Mouse (Mus musculus) left cerebral cortex, postnatal 4 days (tissue): ENCODE data around the gene Tff3. TPM values are rescaled to one million over a fixed set of nuclear protein-coding genes. Genes with fewer than 3 reads are reported as not detected.
A peak's percentile ranks its signal among the peaks of the same experiment; 100 is the strongest.

Source experiments
- DNase-seq: peaks from one replicate; pipeline ENCODE4 v3.0.0-alpha.2; 2022
- intact Hi-C: fragments of 180-260 bp; cut with DNase I; formaldehyde crosslinking; loops from one replicate; pipeline ENCODE4 v1.15.1; 2025
- total RNA-seq, 2 experiments: library from RNA; stranded (reverse); gene quantifications; 2 replicates each; pipeline ENCODE4 v1.2.3; 2021

Gene Tff3
- not detected for total RNA-seq

DNA sequence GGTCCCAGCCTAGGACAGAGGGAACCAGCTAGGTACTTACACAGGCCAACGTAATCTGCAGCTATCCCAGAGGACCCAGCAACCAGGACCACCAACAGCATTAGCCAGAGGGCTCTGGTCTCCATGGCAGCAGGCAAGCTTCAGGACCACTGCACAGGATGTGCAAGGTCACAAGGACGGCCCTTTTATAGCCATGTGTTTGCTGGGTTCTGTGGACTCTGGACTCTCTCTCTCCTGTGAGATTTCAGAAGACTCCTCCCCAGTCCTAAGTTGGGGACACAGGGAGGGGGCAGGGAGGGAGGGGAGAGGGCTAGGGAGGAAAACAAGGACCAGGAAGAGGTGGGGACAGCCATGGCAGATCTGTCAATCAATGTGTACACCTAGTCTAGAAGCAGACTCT is at the start of gene Tff3:
Gene Tff3, minus strand, starts transcription at position 195 of the 400 bp plus-strand sequence.
- DNase-seq, result no peak
- intact Hi-C loops, result no loop called here

DNA sequence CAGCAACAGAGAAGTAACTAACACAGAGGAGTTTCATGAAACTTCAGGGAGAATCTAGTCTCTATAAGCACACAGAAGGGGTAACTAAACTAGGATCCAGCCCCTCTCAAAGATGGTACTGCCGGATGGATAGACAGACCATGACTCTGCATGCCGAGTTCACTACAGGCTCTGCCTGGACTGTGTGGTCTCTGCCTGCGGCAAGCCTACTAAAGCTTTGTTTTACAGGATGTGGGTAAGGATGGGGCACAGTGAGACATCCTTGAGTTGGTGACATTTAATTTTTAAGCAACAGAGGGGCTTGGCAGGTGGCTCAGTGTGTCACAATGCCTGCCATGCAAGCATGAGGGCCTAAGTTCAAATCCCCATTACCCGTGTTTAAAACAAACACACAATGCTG is 46.9 kb upstream of the Tff3 start:
- no peak for DNase-seq
- intact Hi-C loops, result no loop called here

DNA sequence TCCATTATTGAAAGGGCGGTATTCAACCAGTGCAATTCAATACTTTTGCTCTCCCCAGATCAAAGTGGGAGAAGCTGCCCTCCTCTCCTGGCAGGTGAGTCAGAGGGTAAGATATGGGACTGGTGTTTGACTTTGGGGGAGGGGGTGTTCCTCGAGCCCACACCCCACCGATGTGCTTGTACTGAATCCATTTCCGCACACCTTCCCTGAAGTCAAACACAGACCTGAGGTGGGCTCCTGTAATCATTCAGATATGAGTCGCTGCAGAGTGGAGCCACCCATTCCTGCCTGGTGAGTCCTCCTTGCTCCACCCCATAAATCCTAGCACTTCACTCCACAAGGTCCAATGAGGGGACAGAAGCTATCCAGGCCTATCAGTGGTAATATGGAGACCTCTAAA is 40.4 kb upstream of the Tff3 start:
- intact Hi-C loops, result no loop called here
- DNase-seq, result no peak

GRCm38 (mm10) chr17:31165127-31165526 is 35.7 kb upstream of the Tff3 start, which contains the start of gene Tff1:
Gene Tff1 (minus strand): TSS chr17:31165277.
- DNase-seq, result no peak
- intact Hi-C loops, result no loop called here

DNA sequence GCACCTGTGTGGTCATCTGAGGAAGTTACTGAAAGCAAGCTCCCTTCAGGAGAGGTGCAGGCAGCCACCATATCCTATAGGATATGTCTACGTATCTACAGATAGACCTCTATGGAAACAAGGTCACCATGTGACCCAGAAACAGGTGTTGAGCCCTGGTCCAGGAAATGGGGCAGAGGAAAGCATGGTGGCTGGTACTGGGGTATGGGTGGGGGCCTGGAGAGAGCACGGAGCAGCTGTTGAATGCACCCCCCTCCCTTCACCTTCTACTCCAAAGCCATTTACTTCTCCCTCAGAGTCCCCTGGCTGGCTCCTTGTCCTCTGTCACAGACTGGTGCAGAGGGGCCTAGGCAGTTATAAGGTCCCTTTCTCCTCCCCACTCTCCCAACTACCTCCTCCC is 34.4 kb upstream of the Tff3 start:
- intact Hi-C loops, result no loop called here

GRCm38 (mm10) chr17:31162607-31163006 is 33.2 kb upstream of the Tff3 start:
- DNase-seq, result no peak
- intact Hi-C loops, result no loop called here

More for the DNA sequence above, 34.4 kb upstream of the Tff3 start:
- no peak for DNase-seq

DNA sequence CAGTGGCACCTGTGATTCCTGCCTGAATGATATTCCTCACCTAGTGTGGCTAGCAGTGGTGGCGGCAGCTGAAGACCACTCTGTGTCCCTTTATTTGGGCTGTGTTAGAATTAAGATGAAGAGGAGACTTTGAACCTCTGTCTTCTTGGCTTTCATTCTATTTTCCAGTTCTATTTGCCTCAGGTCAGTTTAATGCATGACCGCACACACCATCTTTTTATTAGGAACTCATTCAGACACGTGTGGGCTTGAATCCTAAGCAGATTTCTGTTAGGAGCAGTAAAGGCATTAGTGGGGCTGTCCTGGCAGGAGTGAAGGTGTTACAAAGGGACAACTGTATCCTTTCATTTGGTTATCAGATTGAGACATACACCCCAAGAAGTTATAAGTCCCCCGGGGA is 30.8 kb upstream of the Tff3 start:
- no peak for DNase-seq
- intact Hi-C loops, result no loop called here

GRCm38 (mm10) chr17:31157921-31158320 is 28.5 kb upstream of the Tff3 start:
- intact Hi-C loops, result no loop called here
- no peak for DNase-seq

GRCm38 (mm10) chr17:31153785-31154184 is 24.3 kb upstream of the Tff3 start:
- DNase-seq, result no peak
- intact Hi-C loops, result no loop called here

- intact Hi-C loops, result no loop called here
- no peak for DNase-seq
Measured at GRCm38 (mm10) chr17:31152966-31153499, 23.6 kb upstream of the Tff3 start.

GRCm38 (mm10) chr17:31152512-31152911 is 23.1 kb upstream of the Tff3 start:
- no peak for DNase-seq
- intact Hi-C loops, result no loop called here

GRCm38 (mm10) chr17:31145998-31146397 is 16.6 kb upstream of the Tff3 start:
- intact Hi-C loops, result no loop called here
- DNase-seq, result no peak

DNA sequence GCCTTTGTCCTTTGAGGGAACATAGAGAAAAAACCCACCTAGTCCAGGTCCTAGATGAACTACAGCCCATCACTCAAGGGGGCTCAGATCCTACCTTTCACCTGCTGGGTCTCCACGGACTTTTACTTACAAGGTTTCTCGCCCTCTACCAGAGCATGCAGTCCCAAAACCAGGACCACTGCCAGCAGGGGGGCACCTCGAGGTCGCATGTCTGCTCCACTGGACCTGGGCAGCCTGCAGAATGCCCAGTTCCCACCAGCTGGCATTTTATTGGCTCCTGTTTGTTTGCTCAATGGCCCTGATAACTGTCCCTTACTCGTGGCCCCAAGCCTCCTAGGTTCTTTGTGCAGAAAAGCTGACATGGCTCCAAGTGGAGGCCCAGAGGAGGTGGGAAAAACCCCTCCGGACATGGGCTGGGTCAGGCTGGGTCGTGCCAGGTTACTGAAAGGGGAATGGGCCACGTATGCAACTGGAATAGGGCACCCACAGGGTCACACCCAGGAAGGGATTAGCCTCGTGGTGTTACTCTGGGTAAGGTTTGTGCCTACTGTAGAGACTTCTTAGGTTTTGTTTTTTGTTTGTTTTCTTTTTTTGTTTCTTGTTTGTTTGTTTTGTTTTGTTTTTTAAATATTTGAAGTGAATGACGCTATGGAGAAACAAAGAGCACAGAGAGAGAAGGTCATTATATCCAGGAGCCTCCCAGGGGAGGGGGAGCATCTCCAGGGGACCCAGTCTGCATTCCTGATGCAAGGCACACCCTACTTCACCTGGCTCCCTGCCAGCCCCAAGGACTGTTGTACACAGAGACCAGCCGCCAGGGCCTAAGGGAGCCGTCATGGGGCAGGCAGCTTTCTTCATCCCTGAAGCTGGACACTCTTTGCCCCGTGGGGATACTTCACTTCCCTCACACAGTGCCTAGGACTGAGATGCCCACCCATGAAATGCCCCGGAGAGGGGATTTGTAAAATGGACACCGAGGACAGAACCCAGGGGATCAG is 14.9 kb upstream of the Tff3 start, which contains the start of gene Tff2:
Gene Tff2, minus strand, starts transcription at position 243 of the 998 bp plus-strand sequence.
- intact Hi-C loops, result no loop called here
- DNase-seq, result no peak

- intact Hi-C loops, result no loop called here
- no peak for DNase-seq
Measured at GRCm38 (mm10) chr17:31142116-31142515, 12.7 kb upstream of the Tff3 start.

DNA sequence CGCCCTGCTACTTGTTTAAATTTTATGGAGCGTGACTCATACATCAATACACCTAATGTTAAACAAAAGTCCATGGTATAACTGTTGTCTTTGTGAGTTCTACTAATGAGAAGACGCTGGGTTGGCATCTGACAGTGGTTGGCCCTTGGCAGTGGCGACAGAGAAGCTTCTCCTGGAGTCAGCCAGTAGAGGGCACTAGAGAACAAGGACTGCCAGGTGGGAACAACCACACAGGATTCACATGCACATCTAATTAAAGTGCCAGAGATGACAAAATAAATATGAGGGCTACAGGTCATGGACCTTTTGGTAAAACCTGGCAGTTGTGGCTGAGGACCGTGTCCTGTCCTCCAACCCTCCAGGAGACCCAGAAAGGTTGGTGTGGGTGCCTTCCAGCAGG is 9.0 kb upstream of the Tff3 start:
- intact Hi-C loops, result no loop called here
- peak; percentile 64 for DNase-seq

DNA sequence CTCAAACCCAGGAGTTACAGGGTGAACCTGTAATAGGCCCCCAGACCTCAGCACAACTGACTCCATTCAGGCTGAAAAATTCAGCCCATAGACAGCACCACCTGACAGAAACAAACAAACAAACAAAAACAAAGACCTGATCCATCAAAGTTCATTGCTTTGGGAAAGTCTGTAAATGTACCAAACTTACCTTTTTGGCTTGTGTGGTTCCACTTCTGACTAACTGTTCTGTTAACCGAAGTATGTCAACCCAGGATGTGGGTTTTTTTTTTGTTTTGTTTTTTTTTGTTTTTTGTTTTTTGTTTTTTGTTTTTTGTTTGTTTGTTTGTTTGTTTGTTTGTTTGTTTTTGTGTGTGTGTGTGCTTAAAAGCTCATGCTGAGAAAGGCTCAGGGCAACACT is 7.4 kb upstream of the Tff3 start:
- DNase-seq, result no peak
- intact Hi-C loops, result no loop called here

DNA sequence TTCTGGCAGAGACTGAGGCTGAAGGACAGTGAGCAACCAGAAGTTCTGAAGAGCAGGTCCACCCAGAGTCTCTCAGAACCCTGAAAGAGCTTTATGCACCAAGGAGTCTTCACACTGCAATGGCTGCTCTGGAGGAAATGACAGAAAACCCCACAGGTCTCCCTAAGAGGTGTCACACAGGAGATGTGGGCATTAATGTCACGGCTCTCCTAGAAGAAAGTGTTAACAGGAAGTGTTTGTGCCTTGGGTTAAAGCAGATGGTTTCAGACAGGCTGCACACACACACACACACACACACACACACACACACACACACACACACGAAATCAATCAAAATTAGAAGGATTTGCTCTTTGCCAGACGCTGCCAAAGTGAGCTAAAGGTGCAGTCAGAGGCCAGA is 6.8 kb upstream of the Tff3 start:
- DNase-seq, result no peak
- intact Hi-C loops, result no loop called here

DNA sequence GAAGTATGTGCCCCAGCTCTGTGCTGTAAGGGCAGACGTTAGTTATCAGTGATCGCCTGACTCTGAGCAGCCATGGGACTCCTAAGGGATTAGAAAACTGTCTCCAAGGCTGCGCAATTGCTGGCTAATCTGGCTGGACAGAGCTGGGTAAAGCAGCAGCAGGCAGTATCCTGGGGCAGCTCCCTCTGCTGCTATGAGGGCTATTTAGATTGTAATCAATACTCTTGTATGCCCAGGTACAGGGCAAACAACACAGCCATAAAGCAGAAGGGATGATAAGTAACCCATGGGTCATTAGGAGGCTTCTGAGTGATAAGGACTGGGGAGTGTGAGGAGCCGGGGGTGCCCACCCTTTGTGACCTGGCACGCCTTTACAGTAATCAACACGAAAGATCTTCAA is 5.5 kb upstream of the Tff3 start:
- no peak for DNase-seq
- intact Hi-C loops, result no loop called here

DNA sequence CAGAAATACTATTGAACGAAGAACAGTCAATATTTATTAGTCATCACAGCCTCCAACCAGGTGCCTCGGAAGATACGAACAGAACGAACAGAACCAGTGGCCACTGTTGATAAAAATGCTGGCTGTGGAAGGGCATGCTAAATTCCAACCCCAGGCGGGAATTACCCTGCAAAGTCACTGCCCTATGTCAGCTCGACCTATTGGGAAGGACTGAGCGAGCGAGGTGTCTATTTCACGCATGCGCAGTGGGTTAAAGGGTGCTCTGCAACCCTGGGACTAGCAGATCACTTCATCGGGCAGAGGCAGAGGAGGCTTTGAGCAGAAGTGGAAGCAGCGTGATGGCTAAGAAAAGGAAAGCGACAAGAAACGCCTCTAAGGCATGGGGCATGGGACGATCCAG is 4.3 kb upstream of the Tff3 start:
- intact Hi-C loops, result no loop called here

DNA sequence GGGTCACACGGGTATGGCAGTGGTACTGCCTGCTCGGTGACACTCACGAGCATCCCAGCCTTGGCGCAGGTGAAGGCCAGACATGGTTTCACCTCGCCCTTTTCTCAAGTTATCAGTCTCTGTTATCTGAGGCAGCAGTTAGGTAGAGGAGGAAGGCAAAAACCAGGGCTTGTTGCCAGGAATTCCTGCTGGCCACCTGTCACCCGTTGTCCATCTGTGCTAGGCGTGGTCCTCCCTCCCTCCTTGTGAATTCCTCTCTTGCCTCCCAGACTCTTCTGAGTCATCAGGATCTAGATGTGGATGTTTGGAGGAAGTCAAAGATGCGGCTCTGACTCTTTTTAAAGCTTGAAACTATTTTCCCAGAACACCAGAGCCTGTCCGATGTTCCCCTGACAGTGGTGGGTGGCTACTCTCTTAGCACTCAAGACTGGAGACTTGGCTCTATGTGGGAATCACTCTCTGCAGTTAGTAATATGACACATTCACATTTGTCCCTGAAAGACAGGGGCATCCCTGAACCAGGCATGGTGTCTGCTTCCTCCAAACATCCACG is 1.9 kb upstream of the Tff3 start:
- intact Hi-C loops, result no loop called here
- peak; percentile 63 for DNase-seq

More for the DNA sequence above, 4.3 kb upstream of the Tff3 start:
- DNase-seq, result no peak

- intact Hi-C loops, result no loop called here
- DNase-seq, result no peak
Measured at GRCm38 (mm10) chr17:31128708-31129318, 633 bp downstream of the Tff3 start.
